Mouse (Mus musculus): ENCODE results near the gene Traf4. TPM values are rescaled to one million over a fixed set of nuclear protein-coding genes. Genes with fewer than 3 reads are reported as not detected.

The Traf4 gene
- total and polyA plus RNA-seq, 3 experiments = 34.4 to 42.0 TPM; not detected in 1

DNA sequence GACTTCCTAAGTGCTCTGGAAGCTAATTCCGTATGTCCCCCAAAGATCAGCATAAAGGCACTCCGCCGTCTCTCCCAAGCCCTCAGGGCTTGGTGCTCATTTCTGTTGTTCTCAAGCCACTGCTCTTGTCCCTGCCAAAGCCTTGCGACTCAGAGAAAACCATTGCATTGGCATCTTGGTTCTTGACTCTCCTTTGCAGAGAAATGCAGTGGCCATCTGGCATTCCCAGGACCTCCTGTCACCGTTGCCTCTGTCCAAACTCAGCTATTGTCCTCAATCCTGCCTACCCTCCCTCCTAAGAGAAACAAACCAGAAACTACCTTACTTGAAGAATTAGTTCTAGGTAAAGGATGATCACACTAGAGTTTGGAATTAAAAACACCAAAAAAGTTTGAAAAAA, 9.7 kb downstream of the Traf4 start:
- Histone ChIP-seq H3K9ac (ENCODE audit: control insufficient read depth, low read depth, low read length, poor library complexity, severe bottlenecking) (no peak overlapping the region), H3K36me3 (ENCODE audit: control insufficient read depth in 1 of 2, insufficient read depth in 2 of 2, low read length in 2 of 2) (no peaks in the 10 kb centered on the region), H3K27me3 (ENCODE audit: control insufficient read depth in 1 of 2, insufficient read depth in 2 of 2, low read length in 2 of 2) (no peaks in the 10 kb centered on the region), H3K27ac (ENCODE audit: control insufficient read depth, low read depth, low read length) (no peak overlapping the region), H3K4me1 (ENCODE audit: control insufficient read depth in 1 of 2, insufficient read depth in 2 of 2, low read length in 2 of 2) (no peaks in the 10 kb centered on the region), H3K4me3 (ENCODE audit: control insufficient read depth in 1 of 2, insufficient read depth in 1 of 2, low read depth in 2 of 2, low read length in 2 of 2) (no peak overlapping the region), H3K79me2 (ENCODE audit: control insufficient read depth, insufficient read depth, low read length, poor library complexity) (no peaks in the 10 kb centered on the region), H3K9me3 (replicated peaks; ENCODE audit: insufficient read depth, low read length) (no peaks in the 10 kb centered on the region)
- TF ChIP-seq KAT2A (conservative IDR thresholded peaks at IDR 0.05; ENCODE audit: low read depth, low read length) (no peak), ELF1 (IDR thresholded peaks at IDR 0.05; ENCODE audit: low read depth, low read length) (no peak), ZKSCAN1 (IDR thresholded peaks at IDR 0.05; ENCODE audit: low read depth, low read length) (no peak), MAX (IDR thresholded peaks at IDR 0.05; ENCODE audit: low read length) (no peak), ZNF384 (IDR thresholded peaks at IDR 0.05; ENCODE audit: low read depth, low read length) (no peak), TAL1 (IDR thresholded peaks at IDR 0.05; ENCODE audit: low read length) (no peak), MYC (IDR thresholded peaks at IDR 0.05; ENCODE audit: low read depth, low read length) (no peak), POLR2AphosphoS5 (IDR thresholded peaks at IDR 0.05; ENCODE audit: borderline replicate concordance, low read depth, low read length) (no peak), CHD2 (IDR thresholded peaks at IDR 0.05; ENCODE audit: low read length) (no peak)
- no peak for DNase-seq (ENCODE audit: low read depth, low spot score)

DNA sequence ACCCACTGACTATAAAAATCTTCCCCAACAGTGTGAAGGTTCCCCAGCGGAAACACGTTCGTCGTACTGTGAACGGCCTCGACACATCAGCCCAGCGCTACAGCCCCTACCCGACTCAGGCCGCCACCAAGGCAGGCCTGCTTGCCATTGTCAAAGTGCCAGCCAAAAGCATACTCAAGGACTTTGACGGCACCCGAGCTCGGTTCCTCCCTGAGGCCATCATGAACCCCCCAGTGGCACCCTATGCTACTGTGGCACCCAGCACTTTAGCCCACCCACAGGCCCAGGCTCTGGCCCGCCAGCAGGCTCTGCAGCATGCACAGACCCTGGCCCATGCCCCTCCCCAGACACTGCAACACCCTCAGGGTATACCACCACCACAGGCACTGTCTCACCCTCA, 11.6 kb downstream of the Traf4 start:
- Histone ChIP-seq H3K9me3 (replicated peaks; ENCODE audit: insufficient read depth, low read length) (no peaks in the 10 kb centered on the region), H3K27me3 (ENCODE audit: control insufficient read depth in 1 of 2, insufficient read depth in 2 of 2, low read length in 2 of 2) (no peaks in the 10 kb centered on the region), H3K79me2 (ENCODE audit: control insufficient read depth, insufficient read depth, low read length, poor library complexity) (no peaks in the 10 kb centered on the region), H3K4me1 (ENCODE audit: control insufficient read depth in 1 of 2, insufficient read depth in 2 of 2, low read length in 2 of 2) (no peaks in the 10 kb centered on the region), H3K9ac (ENCODE audit: control insufficient read depth, low read depth, low read length, poor library complexity, severe bottlenecking) (no peak overlapping the region), H3K27ac (ENCODE audit: control insufficient read depth, low read depth, low read length) (no peak overlapping the region), H3K4me3 (ENCODE audit: control insufficient read depth in 1 of 2, insufficient read depth in 1 of 2, low read depth in 2 of 2, low read length in 2 of 2) (no peak overlapping the region), H3K36me3 (ENCODE audit: control insufficient read depth in 1 of 2, insufficient read depth in 2 of 2, low read length in 2 of 2) (no peaks in the 10 kb centered on the region; a peak in 1 of 4 replicates)
- TF ChIP-seq TAL1 (IDR thresholded peaks at IDR 0.05; ENCODE audit: low read length) (no peak), CHD2 (IDR thresholded peaks at IDR 0.05; ENCODE audit: low read length) (no peak), TBP (IDR thresholded peaks at IDR 0.05; ENCODE audit: low read depth, low read length) (no peak), SIN3A (IDR thresholded peaks at IDR 0.05; ENCODE audit: low read length) (no peak), RCOR1 (IDR thresholded peaks at IDR 0.05; ENCODE audit: low read depth, low read length) (no peak), MYB (IDR thresholded peaks at IDR 0.05; ENCODE audit: low read depth, low read length) (no peak), E2F4 (IDR thresholded peaks at IDR 0.05; ENCODE audit: borderline replicate concordance, low read depth, low read length) (no peak), MAZ (IDR thresholded peaks at IDR 0.05; ENCODE audit: low read depth, low read length) (no peak), ELF1 (IDR thresholded peaks at IDR 0.05; ENCODE audit: low read depth, low read length) (no peak), MAFK (IDR thresholded peaks at IDR 0.05; ENCODE audit: borderline replicate concordance, low read depth, low read length) (no peak), USF2 (IDR thresholded peaks at IDR 0.05; ENCODE audit: borderline replicate concordance in 1 of 2, insufficient read depth in 1 of 2, low read depth in 1 of 2, low read length in 2 of 2) (no peak), UBTF (IDR thresholded peaks at IDR 0.05; ENCODE audit: borderline replicate concordance, insufficient read depth, low read depth, low read length) (no peak), NRF1 (IDR thresholded peaks at IDR 0.05; ENCODE audit: insufficient read depth, low read depth, low read length, poor library complexity, severe bottlenecking) (no peak), POLR2AphosphoS2 (IDR thresholded peaks at IDR 0.05; ENCODE audit: low read length) (no peak), MXI1 (IDR thresholded peaks at IDR 0.05; ENCODE audit: low read depth, low read length) (no peak), SMC3 (IDR thresholded peaks at IDR 0.05; ENCODE audit: low read depth, low read length) (no peak), GATA1 (IDR thresholded peaks at IDR 0.05; ENCODE audit: low read depth, low read length) (no peak), BHLHE40 (IDR thresholded peaks at IDR 0.05; ENCODE audit: borderline replicate concordance, low read depth, low read length) (no peak), KAT2A (conservative IDR thresholded peaks at IDR 0.05; ENCODE audit: low read depth, low read length) (no peak)
- DNase-seq (ENCODE audit: low read depth, low spot score) = no peak
